Mouse (Mus musculus) ovary, postnatal 36 days (tissue): ENCODE measurements around the gene Atp7a.

Experiments used
- DNase-seq: peaks from one replicate; pipeline ENCODE4 v3.0.0; 2022; ENCODE audit warnings: low spot score, mixed read lengths

Atp7a gene

DNA sequence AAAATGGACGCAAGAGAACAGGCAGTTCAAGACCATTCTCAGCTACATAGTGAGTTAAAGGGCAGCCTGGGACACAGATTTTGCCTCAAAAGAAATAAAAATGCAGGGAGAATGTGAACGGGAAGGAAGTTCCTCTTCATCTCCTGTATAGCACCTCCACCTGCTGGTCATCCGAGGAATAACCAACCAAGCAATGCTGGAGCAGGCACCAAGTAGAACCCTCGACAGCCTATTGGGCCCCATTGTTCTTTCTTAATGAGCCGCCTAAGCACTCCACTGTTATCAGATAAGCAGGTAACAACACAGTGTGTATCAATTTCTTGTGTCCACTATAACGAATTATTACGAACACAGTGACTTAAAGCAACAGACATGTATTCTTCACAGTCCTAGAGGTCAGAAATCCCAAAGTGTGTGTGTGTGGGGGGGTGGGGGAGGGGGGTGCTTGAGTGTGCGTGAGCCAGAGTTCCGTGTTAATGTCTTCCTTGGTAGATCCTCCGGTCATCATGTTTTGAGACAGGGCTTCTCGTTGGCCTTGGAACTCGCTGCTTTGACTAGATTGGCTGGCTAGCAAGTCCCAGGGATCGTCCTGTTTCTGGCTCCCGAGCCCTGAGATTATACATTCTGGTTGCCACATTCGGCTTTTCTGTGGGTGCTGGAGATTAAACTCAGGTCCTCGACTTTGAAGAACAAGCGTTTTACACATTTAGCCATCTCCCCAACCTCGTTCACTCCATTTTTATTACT, 144.2 kb downstream of the Atp7a start:
- DNase-seq, result peak; percentile 45

DNA sequence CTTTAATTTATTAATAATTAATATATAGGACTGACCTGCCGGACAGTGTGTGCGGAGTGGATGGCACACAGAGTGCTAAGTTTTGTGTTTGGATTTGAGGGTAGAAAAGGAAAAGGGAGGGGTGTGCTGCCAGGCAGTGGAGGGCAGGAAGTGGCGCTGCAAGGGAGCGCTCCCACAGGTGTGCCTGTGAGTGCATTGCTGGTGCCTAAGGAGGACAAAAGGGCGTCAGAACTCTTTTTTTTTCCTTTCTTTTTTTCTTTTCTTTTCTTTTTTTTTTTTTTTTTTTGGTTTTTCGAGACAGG, 144.7 kb downstream of the Atp7a start:
- DNase-seq, result no peak
